Mouse (Mus musculus) liver, embryonic 14 days (tissue): ENCODE measurements around the gene Urah. TPM values are rescaled to one million over a fixed set of nuclear protein-coding genes. Genes with fewer than 3 reads are reported as not detected.

ENCODE experiments used
- polyA plus RNA-seq: library from polyadenylated mRNA; depleted of rRNA; stranded (reverse); fragments of >200 nt; gene quantifications from 2 replicates; pipeline ENCODE4 v1.2.3, GENCODE M21; 2012; rRNA removed

Gene Urah
- polyA plus RNA-seq = 7.3 and 8.3 TPM in 2 replicates

DNA sequence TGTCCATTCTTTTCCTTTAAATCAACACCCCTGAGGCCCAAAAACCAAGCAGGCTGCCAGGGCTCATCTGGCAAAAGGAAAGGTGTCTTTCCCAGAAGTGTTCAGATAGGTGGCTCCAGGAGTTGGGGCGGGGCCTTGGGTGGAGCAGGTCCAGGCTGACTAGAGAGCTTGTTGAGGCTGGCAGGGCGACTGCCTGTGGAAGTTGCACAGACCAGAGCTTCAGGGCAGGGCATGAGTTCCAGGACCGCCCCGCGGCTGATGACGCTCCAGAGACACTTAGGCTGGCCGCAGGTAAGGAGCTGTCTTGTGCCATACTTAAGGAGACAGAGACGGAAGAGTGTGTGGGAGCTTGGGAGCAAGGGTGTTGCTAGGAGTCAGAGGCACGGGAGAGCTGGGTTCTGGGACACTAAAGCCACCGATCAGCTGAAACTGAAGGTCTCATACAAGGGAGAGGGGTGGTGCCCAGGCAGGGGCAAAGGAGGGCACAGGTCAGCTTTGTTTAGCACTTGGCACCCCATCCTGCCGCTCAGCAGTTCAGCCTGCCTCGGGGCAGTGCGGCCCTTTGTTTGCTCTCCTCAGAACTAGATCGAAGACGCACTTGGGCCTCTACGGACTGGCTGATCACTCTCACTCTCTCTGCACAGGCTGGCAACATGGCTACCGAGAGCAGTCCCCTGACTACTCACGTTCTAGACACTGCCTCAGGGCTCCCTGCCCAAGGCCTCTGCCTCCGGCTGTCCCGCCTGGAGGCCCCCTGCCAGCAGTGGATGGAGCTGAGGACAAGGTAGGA, at the start of gene Urah:
Urah (plus strand) TSS at position 51 of the 790 bp plus-strand sequence.

DNA sequence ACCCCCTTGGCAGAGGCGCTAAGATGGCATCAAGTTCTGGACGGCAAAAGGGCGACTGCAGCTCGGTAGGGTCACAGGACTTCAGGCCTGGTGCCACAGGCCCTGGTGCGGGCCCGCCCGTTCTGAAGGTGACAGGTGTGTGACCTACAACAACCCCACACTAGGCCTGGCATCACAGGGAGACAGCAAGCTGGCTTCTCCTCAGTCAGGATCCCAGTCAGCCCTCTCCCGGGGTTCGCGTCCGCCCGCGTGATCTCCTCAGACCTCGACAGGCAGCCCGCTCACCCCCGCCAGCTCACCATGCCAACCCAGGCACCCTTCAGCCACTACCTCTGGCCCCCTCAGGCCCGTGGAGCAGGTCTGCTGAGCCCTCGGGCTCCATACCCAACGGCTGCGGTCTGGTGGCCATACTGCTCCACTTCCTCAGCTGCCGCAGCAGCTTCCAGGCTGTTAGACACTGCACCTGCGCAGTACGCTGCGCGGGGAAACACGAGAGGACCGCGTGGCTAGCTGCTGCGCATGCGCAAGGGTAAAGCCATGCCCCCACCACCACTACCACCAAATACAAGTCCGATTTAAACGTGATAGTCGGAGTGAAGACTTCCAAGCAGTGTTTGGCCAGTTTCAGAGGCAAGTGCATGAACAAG, 47.3 kb upstream of the Urah start, which contains the start of gene Syce1:
Syce1 (minus strand) TSS at position 447 of the 647 bp plus-strand sequence.

DNA sequence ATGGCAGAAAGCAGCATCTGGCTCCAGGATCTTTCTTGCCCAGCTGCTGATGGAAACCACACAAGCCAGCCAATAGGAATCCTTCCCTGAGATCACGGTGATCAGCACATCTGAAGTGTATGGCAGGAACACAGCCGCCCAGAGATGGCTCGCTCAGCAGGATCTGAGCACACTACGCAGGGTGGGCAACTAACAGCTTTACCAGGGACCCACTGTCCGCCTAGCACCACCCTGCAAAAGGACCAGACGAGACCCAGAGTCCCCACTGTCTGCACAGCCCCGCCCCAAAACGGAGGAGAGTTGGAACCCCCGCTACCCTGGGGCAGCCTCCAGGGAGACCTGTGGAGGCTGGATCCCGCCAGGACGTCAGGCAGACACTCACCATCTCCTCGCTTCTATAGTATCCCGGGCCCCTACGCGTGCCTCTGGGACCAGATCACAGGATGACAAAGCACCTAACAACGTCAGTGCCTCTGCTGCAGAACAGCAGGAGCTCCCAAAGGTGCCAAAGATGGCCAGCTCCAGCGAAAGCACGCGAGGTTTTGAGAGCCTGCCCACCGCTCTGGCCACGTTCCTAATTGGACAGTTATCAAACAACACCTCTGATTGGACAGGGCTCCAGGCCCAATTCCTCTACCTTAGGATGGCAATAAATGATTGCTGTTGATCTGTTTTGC, 13.0 kb upstream of the Urah start, which contains the start of gene Zfp941:
Zfp941 (minus strand) TSS at position 526 of the 677 bp plus-strand sequence.

DNA sequence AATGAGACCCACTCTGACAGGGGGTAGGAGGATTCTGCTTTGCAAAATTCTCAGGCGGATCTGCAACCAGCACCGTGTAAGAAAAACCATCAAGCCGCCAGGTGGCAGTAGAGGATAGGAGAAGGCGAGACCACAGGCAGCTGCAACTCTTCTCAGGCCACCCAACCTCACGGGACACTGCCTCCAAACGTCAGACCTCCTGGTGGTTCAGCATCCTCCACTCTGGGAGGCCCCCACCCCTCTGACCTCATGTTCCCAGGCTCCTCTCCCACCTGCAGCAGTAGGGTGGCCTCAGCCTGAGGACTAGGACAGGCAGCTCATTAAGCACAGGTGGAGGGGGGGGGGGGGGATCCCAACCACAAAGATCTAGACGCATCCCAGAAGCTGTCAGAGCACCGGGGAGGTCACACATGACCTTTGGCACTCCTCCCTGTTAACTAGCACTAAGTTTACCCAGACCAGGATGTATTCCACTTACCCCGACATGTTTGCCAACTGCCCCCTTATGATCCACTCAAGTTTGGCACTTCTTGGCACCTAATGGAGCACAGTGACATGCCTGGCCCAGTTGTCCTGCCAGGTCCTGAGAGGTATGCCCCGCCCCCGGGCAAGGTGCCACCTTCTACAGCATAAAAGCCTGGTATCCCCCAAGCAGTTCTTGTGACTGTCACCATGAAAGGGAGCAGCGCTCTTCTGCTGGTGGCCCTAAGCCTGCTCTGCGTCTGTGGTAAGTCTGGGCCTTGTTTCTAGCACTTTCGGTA, 10.3 kb downstream of the Urah start, which contains the start of gene Scgb1c1:
Scgb1c1 (plus strand) TSS at position 643 of the 761 bp plus-strand sequence.

DNA sequence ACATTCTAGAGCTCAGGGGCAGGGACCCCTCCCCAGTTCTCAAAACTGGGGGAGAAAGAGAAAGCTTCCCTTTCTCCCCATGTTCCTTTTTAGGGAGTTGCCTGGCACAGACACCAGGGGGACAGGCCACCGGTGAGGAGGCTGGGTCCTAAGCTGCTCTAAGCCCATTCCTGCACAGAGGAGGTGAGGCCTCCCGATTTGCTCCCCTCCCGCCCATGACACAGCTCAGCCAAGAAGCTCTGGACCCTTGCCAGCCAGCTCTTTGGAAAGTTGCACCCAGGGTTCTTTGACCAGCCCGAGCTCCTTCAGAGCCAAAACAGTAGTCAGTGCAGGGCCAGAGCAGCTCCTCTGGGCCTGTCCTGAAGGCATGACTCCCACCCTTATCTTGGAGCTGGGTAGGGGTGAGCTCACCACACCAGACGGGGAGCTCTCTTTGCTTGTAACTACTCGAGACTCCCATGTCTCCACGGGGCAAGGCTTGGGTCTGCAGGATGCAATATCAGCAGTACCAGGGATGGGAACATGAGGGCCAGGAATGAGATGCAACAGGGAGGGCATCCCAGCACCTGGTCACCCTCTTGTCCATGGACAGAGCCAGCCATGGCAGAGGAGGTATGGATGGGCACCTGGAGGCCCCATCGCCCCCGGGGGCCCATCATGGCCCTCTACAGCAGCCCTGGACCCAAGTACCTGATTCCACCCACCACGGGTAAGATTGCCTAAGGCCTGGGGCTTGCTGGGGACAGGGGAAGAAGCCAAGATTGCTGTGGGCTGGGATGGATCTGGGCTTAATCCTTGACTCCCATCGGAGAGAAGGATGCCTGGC, 13.2 kb downstream of the Urah start, which contains the start of gene Odf3:
Odf3 (plus strand) TSS at position 51 of the 826 bp plus-strand sequence.

DNA sequence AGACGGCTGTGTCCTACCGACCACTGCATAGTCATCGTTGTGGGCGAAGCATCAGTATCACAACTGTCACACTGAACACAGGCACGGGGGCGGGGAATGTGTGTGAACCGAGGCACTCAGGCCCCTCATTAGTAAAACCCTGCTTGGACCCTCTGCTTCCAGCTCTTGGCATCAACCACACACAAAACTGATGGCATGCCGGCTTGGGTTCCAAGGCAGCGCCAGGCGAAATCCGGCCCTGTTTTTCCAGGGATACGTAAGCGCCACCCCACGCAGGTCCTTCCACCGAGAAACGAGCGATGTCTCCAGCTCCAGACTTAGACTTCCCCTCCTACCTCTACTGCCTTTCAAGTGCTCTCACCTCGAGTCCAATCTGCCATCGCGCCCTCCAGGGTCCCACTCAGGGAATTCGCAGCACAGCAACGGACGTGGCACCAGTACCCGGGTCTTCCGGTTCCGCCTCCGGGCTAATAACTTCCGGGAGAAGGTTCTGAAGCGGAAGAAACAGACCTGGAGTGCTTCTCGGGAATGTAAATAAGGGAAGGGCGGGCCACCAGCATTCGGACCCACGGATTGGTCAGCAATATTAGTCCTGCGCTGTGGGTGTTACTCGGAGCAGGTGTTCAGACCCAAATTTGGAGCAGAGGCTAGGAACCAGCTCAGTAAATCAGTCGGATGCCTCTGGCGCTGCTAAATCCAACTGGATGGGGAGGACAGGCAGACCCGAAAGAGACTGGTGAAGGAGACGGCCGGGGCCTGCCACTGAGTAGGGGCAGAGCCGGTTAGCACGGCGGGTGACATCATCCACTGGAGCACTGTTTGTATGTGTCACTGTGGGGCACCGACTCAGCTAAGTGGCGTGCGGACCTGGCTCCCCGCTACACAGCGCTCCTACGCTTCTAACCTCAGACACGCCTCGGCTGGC, 21.3 kb downstream of the Urah start, which contains the start of gene Gm45785:
Gm45785 (minus strand) TSS at position 472 of the 925 bp plus-strand sequence.

DNA sequence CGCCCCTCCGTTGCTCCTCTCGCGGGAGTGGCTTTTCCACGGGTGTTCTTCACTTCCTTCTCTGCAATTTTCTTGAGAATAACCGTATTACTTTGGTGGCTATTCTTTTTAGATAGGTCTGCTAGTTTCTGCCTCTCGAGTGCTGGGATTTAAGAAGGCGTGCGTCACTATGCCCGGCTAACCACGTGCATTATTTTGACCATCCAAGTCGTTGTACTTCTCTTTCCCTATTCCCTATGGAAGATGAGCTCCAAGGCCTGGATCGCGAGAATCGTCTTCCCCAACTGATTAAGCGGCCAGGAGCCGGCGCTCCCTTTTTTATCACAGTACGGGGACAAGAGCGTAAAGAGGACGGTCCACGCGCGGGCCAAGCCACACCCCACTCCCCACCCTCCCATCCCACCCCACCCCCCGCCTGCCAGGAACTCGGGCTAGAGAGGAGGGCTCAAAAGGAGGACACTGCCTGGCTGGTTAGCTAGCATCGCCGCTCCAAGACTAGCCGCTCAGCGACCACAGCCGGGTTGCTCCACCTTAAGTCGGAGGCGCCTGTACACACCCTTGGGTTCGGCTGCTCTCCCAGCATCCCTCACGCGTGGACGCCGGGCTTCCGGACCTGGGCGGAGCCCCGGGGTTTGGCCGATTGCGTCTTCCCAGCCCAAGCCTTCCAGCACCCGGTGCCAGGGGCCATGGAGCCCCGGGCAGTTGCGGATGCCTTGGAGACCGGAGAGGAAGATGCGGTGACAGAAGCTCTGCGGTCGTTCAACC, 22.1 kb downstream of the Urah start, which contains the start of gene Ric8a:
Ric8a (plus strand) TSS at position 173 of the 765 bp plus-strand sequence.

DNA sequence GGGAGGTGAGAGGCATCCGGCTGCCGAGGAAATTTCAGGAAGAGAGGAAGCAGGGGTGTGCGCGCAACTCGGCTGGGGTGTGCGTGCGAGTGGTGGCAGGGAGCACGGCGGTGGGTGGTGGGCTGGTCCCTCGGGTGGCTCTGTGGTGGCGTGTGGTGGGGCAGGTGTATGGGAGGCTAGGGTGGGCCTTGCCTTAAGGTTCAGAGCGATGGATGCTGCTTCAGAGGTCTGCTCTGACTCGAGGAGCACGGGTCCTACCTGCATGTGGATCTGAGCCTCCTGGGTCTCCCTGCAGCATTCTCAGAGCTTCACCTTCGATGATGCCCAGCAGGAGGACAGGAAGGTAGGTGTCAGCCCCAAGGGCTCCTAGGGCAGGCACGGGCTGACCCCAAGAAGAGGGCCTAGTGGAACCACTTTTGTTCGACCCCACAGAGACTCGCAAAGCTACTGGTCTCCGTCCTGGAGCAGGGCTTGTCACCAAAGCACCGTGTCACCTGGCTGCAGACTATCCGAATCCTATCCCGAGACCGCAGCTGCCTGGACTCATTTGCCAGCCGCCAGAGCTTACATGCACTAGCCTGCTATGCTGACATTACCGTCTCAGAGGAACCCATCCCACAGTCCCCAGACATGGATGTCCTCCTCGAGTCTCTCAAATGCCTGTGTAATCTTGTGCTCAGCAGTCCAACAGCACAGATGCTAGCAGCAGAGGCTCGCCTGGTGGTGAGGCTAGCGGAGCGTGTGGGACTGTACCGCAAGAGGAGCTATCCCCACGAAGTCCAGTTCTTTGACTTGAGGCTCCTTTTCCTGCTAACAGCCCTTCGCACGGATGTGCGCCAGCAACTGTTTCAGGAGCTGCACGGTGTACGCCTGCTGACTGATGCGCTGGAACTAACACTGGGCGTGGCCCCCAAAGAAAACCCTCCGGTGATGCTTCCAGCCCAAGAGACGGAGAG, 23.0 kb downstream of the Urah start, which contains the start of gene Bet1l:
Bet1l (minus strand) TSS at position 28 of the 956 bp plus-strand sequence.

DNA sequence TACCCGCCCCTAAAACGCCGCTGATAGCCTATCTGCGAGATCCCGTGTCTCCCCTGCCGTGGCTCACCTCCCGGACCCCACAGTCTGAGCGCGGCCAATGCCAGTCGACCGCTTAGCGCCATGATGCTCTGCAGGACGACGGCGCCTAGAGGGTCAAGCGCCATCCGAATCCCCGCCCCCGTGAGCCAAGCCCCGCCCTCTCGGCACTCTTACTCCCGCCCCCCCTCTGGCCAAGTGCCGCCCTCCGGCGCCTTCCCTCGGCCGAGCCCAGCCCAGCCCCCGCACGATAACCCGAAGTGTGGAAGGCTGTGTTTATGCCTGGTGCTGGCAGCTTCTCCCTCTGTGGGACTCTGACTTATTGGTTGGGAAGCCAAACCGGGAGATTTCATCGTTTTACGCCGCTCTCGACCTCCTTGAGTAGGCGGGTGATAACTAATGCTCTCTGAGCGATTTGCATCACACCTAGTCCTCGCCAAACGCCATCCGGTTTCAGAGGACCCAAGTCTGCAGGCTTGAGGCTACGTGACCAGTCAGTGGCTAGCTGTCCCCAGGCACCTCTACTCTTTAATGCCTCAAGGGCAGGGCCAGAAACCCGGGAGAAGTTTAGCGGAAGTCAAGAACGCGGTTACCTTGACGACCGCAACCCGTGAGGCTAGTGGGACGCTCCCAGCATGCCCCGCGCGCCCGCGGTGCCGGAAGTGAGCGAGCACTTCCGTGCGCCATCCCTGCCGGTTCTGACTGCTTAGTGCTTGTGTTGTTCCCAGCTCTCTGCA, 47.1 kb downstream of the Urah start, which contains the start of the genes Psmd13 and Sirt3:
Psmd13 (plus strand) TSS at position 273 of the 773 bp plus-strand sequence.
Sirt3 (minus strand) TSS at position 614 of the 773 bp plus-strand sequence.

Other genes with a start within 250 kb of the Urah start
- gene Olfr46, start 233.7 kb upstream of the Urah start, polyA plus RNA-seq = not detected in 2 replicates
- gene Olfr61, start 206.0 kb upstream of the Urah start, polyA plus RNA-seq = not detected in 2 replicates
- not detected in 2 replicates for gene Olfr53, start 188.6 kb upstream of the Urah start, polyA plus RNA-seq
- not detected in 2 replicates for gene Olfr539, start 175.1 kb upstream of the Urah start, polyA plus RNA-seq
- gene Olfr45, start 153.1 kb upstream of the Urah start, polyA plus RNA-seq = not detected in 2 replicates
- not detected in 2 replicates for gene Olfr541, start 137.8 kb upstream of the Urah start, polyA plus RNA-seq
- 0.06 and 0.07 TPM in 2 replicates for gene Cyp2e1, start 71.3 kb upstream of the Urah start, polyA plus RNA-seq
- gene Syce1, start 47.2 kb upstream of the Urah start, polyA plus RNA-seq = 0.05 and 0.12 TPM in 2 replicates
- gene Zfp941, start 12.8 kb upstream of the Urah start, polyA plus RNA-seq = 0.11 and 0.14 TPM in 2 replicates
- not detected in 2 replicates for gene Scgb1c1, start 10.5 kb downstream of the Urah start, polyA plus RNA-seq
- gene Odf3, start 12.8 kb downstream of the Urah start, polyA plus RNA-seq = not detected in 2 replicates
- not detected in 2 replicates for gene Gm45785, start 21.3 kb downstream of the Urah start, polyA plus RNA-seq
- gene Ric8a, start 21.9 kb downstream of the Urah start, polyA plus RNA-seq = 14.7 and 15.6 TPM in 2 replicates
- gene Bet1l, start 22.6 kb downstream of the Urah start, polyA plus RNA-seq = 10.5 and 11.7 TPM in 2 replicates
- gene Psmd13, start 47.0 kb downstream of the Urah start, polyA plus RNA-seq = 50.0 and 57.2 TPM in 2 replicates
- gene Sirt3, start 47.3 kb downstream of the Urah start, polyA plus RNA-seq = 12.5 and 15.1 TPM in 2 replicates
- gene Cox8b, start 65.4 kb downstream of the Urah start, polyA plus RNA-seq = 0.48 TPM in 1 of 2 replicates, not detected in the other
- 5.6 and 7.4 TPM in 2 replicates for gene Nlrp6, start 85.9 kb downstream of the Urah start, polyA plus RNA-seq
- 6.0 and 7.0 TPM in 2 replicates for gene Pgghg, start 106.4 kb downstream of the Urah start, polyA plus RNA-seq
- 0.38 and 0.46 TPM in 2 replicates for gene Ifitm5, start 115.3 kb downstream of the Urah start, polyA plus RNA-seq
- gene Gm45717, start 120.9 kb downstream of the Urah start, polyA plus RNA-seq = not detected in 2 replicates
- 219 and 222 TPM in 2 replicates for gene Ifitm2, start 121.0 kb downstream of the Urah start, polyA plus RNA-seq
- 29.1 and 33.2 TPM in 2 replicates for gene Ifitm1, start 132.2 kb downstream of the Urah start, polyA plus RNA-seq
- 28.7 and 41.6 TPM in 2 replicates for gene Ifitm3, start 175.8 kb downstream of the Urah start, polyA plus RNA-seq
- 8.3 and 10.9 TPM in 2 replicates for gene Ifitm6, start 182.9 kb downstream of the Urah start, polyA plus RNA-seq
- gene Gm17387, start 194.1 kb downstream of the Urah start, polyA plus RNA-seq = not detected in 2 replicates
- 0.59 and 0.76 TPM in 2 replicates for gene B4galnt4, start 226.1 kb downstream of the Urah start, polyA plus RNA-seq
- gene Pkp3, start 243.2 kb downstream of the Urah start, polyA plus RNA-seq = 0.38 and 0.48 TPM in 2 replicates